Mouse (Mus musculus) spleen, adult 2 months (tissue): ENCODE results near the gene Slc38a2.

Experiments used
- CTCF ChIP-seq: fragments of 200-500 bp; IDR thresholded peaks from 2 replicates; pipeline ENCODE4 v1.5.1; 2011; ENCODE audit warnings: mild to moderate bottlenecking, inconsistent platforms; ENCODE audit not compliant: insufficient read depth, insufficient read length, insufficient replicate concordance; ENCODE audit errors: extremely low read depth
- POLR2A ChIP-seq: fragments of 200-500 bp; IDR thresholded peaks from 2 replicates; pipeline ENCODE4 v1.6.1; 2011; ENCODE audit warnings: low read depth, low read length, inconsistent platforms

DNA sequence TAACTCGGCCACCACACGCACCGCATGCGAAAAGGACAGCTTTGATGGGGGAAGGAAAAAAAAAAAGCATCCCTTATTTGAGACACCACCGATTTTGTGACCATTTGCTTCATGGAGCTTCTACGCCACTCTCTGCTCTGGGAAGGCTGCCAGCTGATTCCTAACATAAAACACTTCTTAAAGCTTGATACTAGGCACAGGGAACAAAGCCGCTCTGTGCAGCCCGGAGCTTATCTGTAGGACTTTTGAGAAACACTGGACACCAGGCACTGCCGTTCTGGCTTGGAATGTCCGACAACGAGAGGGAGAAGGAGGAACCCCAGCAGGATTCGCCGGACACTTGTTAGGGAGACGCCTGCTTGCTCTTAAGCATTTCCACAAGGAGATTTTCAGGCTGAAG lies 5.8 kb downstream of the Slc38a2 start:
- TF ChIP-seq CTCF (no peak), POLR2A (no peak)
